Mouse (Mus musculus) hindbrain, embryonic 10.5 days (tissue): Measurements from ENCODE around the gene 1700029P11Rik. TPM values are rescaled to one million over a fixed set of nuclear protein-coding genes. Genes with fewer than 3 reads are reported as not detected.

Experiments
- DNase-seq: peaks from one replicate; pipeline ENCODE4 v3.0.0-alpha.2; 2017; ENCODE audit warnings: low spot score
- H3K27ac ChIP-seq: fragments of 300-500 bp; sonication (generic); 2 replicates; pipeline ENCODE4 v1.5.1; 2016; ENCODE audit warnings: mild to moderate bottlenecking, moderate library complexity
- H3K27me3 ChIP-seq: fragments of 300-500 bp; sonication (generic); 2 replicates; pipeline ENCODE4 v1.6.1; 2016; ENCODE audit warnings: mild to moderate bottlenecking; ENCODE audit not compliant: poor library complexity, insufficient read depth, severe bottlenecking
- H3K36me3 ChIP-seq: fragments of 300-500 bp; sonication (generic); 2 replicates; pipeline ENCODE4 v1.6.1; 2016; ENCODE audit warnings: mild to moderate bottlenecking, moderate library complexity
- H3K4me1 ChIP-seq: fragments of 300-500 bp; sonication (generic); replicated peaks from 2 replicates; pipeline ENCODE4 v1.6.1; 2016; ENCODE audit warnings: mild to moderate bottlenecking
- H3K4me3 ChIP-seq: fragments of 300-500 bp; sonication (generic); 2 replicates; pipeline ENCODE4 v1.5.1; 2016; ENCODE audit warnings: mild to moderate bottlenecking, moderate library complexity
- H3K9me3 ChIP-seq: fragments of 300-500 bp; sonication (generic); 2 replicates; pipeline ENCODE4 v1.6.1; 2016; ENCODE audit warnings: mild to moderate bottlenecking, moderate library complexity
- WGBS: fragments of 180-500 bp; shearing (Covaris S2); methylation state at CpG from one replicate; pipeline ENCODE4 v1.1.7; 2016; 5-methylcytosine and 5-hydroxymethylcytosine counted together
- polyA plus RNA-seq: library from polyadenylated mRNA; unstranded; fragments of >200 nt; fragmentation: Nextera tagmentation; extraction: Ambion mirVana; gene quantifications from 2 replicates; pipeline ENCODE4 v1.2.1, GENCODE M21; 2016

The 1700029P11Rik gene
- polyA plus RNA-seq = not detected in 2 replicates

GRCm38 (mm10) chr15:81980321-81980720, at the start of gene 1700029P11Rik:
Gene 1700029P11Rik (plus strand): TSS chr15:81980540.
- H3K4me3 ChIP-seq = no peak within 1 kb of the TSS
- no peak within 1 kb of the TSS for H3K27ac ChIP-seq
- H3K36me3 ChIP-seq = no peaks in the 10 kb centered on the region
- H3K9me3 ChIP-seq = peaks cover 2% of the 10 kb centered on the region
- WGBS = 95% methylated on average over 23 of the region's 23 CpGs
- H3K27me3 ChIP-seq = no peaks in the 10 kb centered on the region
- peaks cover 7% of the 10 kb centered on the region for H3K4me1 ChIP-seq
- no peak for DNase-seq

- 41% methylated on average over 12 of the region's 12 CpGs for WGBS
- no peak for DNase-seq
- peaks cover 28% of the 10 kb centered on the region for H3K4me1 ChIP-seq
- H3K4me3 ChIP-seq = no peak overlapping the region
- peaks cover 10% of the 10 kb centered on the region for H3K27me3 ChIP-seq
- no peaks in the 10 kb centered on the region for H3K9me3 ChIP-seq
- no peaks in the 10 kb centered on the region for H3K36me3 ChIP-seq
- peak overlapping the region; percentile 5; the same call in 1 of the 2 replicates for H3K27ac ChIP-seq
Observed at GRCm38 (mm10) chr15:81932951-81933470, 47.3 kb upstream of the 1700029P11Rik start.

GRCm38 (mm10) chr15:81933986-81934385, 46.4 kb upstream of the 1700029P11Rik start:
- H3K36me3 ChIP-seq = no peaks in the 10 kb centered on the region
- peaks cover 37% of the 10 kb centered on the region for H3K4me1 ChIP-seq
- no peak overlapping the region for H3K27ac ChIP-seq
- DNase-seq = no peak
- WGBS = 71% methylated on average over 1 of the region's 1 CpGs
- no peaks in the 10 kb centered on the region for H3K9me3 ChIP-seq
- H3K27me3 ChIP-seq = peaks cover 12% of the 10 kb centered on the region
- no peak overlapping the region for H3K4me3 ChIP-seq

DNA sequence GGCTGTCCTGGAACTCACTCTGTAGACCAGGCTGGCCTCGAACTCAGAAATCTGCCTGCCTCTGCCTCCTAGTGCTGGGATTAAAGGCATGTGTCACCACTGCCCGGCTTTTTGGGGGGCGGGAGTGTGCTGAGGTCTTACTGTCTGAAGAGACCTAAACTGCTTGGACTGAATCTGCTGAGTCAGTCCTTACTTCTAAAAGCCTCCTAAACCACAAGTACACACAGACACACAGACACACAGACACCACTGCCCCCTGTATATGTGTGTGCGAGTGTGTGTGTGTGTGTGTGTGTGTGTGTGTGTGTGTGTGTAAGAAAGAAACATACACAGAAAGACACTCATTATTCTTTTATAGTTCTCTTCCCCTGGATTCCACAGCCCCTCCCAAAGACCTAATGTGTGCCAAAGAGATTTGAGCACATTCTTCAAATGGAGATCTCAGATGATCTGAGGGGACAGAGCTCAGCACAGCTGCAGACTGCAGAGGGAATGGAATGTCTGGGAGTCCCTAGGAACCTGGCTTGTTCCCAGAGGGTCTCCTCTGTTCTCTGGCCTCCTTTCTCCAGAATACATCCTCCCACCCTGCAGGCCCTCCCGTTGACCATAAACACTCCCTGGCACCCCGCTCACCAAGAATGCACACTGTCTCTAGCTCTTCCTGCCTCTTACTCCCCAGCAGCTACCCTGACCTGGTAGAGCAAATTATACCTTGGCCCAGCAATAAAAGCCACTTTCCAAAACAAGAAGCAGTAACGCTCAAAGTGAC, 44.3 kb upstream of the 1700029P11Rik start:
- DNase-seq = no peak
- Histone ChIP-seq H3K27me3 (peaks cover 12% of the 10 kb centered on the region), H3K4me1 (peaks cover 40% of the 10 kb centered on the region), H3K4me3 (peak overlapping the region; percentile 55), H3K27ac (peak overlapping the region; percentile 76), H3K9me3 (no peaks in the 10 kb centered on the region), H3K36me3 (no peaks in the 10 kb centered on the region)
- 63% methylated on average over 7 of the region's 7 CpGs for WGBS

- Histone ChIP-seq H3K27ac (peak within 1 kb of the TSS; percentile 76), H3K27me3 (peaks cover 12% of the 10 kb centered on the region), H3K4me3 (peak within 1 kb of the TSS; percentile 55), H3K9me3 (no peaks in the 10 kb centered on the region), H3K4me1 (peaks cover 40% of the 10 kb centered on the region), H3K36me3 (no peaks in the 10 kb centered on the region)
- DNase-seq = peak; percentile 62
- under 1% methylated on average over 12 of the region's 12 CpGs for WGBS
Observed at GRCm38 (mm10) chr15:81936679-81937078, 43.7 kb upstream of the 1700029P11Rik start, which contains the start of gene Csdc2. Gene Csdc2 (plus strand): TSS chr15:81936759.

DNA sequence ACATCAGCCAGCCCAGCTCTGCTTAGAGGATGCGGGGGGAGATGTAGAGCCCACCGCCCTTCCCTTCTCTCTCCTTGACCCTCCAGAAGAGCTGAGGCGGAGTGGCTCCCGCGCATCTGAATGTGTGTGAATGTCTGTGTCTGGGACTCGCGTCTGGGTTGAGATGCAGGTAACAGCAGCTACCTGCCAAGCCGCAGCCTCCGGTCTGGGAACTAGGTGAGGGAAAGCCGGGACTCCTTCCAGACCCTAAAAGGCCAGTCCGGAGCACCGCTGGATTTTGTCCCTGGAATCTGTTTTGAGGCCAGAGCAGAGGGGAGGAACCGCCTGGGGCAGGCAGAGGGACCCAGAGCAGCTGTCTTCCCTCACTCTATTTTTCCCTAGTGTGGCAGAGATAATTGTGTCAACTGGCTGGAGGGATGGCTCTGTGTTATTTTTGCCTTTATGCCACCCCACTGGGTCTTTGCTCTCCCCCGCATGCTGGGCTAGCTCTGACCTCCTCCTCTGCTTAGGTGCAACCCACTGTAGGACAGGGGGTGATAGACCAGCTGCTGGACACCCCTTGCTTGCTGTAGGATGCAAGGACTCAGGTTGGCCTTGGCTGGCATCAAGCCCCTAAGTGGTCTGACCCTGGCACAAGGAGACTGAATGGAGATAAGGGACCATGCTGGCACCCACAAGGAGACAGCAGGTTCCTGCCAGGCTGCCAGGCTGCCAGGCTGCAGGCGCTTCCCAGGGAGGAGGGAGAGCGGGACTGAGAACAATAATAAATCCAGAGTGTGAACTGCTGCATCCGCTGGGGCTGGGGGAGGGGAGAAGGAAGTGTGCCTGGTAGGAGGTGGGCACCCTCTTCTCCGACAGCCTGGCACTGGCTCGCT, 43.0 kb upstream of the 1700029P11Rik start:
- WGBS = 8% methylated on average over 19 of the region's 19 CpGs
- H3K4me1 ChIP-seq = peaks cover 45% of the 10 kb centered on the region
- peak overlapping the region; percentile 55 for H3K4me3 ChIP-seq
- peaks cover 12% of the 10 kb centered on the region for H3K27me3 ChIP-seq
- peak; percentile 34 for DNase-seq
- H3K36me3 ChIP-seq = no peaks in the 10 kb centered on the region
- H3K27ac ChIP-seq = peak overlapping the region; percentile 76
- H3K9me3 ChIP-seq = no peaks in the 10 kb centered on the region

DNA sequence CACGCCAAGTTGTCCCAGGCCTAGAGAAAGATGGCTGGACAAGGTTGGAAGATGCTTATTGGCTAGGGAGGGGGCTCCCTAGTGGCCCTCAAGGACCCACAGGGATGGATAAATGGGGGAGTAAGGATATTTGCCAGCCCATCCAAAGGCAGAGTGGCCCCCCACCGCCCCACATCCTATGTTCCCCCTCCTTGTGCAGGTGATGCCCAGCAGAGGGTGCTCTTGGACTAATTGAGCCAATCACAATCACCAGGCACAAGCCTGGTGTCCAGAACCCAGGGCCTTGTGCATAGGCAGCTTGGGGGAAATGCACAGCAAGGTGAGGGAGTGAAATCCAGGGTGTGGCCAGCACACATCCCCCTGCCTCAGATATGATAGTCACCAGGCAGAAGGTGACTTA, 42.1 kb upstream of the 1700029P11Rik start:
- Histone ChIP-seq H3K27me3 (peaks cover 12% of the 10 kb centered on the region), H3K9me3 (no peaks in the 10 kb centered on the region), H3K4me1 (peaks cover 47% of the 10 kb centered on the region), H3K4me3 (peak overlapping the region; percentile 55), H3K36me3 (no peaks in the 10 kb centered on the region), H3K27ac (peak overlapping the region; percentile 76; the same call in 1 of the 2 replicates)
- DNase-seq = peak; percentile 50
- WGBS = 27% methylated on average over 2 of the region's 2 CpGs

GRCm38 (mm10) chr15:81939157-81939715, 41.1 kb upstream of the 1700029P11Rik start:
- Histone ChIP-seq H3K4me3 (no peak overlapping the region), H3K4me1 (peaks cover 52% of the 10 kb centered on the region), H3K27me3 (peaks cover 12% of the 10 kb centered on the region), H3K27ac (0 out of 2 replicates have a peak overlapping the region, but pooled peaks have one; percentile 57), H3K9me3 (no peaks in the 10 kb centered on the region), H3K36me3 (no peaks in the 10 kb centered on the region)
- 92% methylated on average over 10 of the region's 10 CpGs for WGBS
- no peak for DNase-seq

DNA sequence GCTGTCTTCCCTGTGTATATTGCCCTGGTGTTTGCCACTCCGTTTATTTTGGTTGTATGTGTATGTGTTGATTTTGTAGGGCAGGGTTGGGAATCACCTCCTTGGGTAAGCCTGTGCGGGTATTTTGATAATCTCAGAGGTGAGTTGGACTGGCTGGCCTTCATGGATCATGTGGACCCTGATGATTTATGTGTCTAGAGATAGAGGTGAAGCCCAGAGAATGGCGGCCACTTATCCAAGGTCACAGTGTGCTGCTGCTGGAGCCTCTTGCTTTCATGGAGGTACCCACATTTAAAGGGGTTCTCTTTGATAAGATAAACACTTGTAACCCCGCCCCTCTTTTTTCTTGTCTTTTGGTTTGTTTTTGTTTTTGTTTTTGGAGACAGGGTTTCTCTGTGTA, 40.6 kb upstream of the 1700029P11Rik start:
- Histone ChIP-seq H3K36me3 (no peaks in the 10 kb centered on the region), H3K27me3 (peaks cover 12% of the 10 kb centered on the region), H3K4me3 (no peak overlapping the region), H3K27ac (no peak overlapping the region), H3K9me3 (no peaks in the 10 kb centered on the region), H3K4me1 (peaks cover 52% of the 10 kb centered on the region)
- WGBS = 90% methylated on average over 4 of the region's 4 CpGs
- no peak for DNase-seq

DNA sequence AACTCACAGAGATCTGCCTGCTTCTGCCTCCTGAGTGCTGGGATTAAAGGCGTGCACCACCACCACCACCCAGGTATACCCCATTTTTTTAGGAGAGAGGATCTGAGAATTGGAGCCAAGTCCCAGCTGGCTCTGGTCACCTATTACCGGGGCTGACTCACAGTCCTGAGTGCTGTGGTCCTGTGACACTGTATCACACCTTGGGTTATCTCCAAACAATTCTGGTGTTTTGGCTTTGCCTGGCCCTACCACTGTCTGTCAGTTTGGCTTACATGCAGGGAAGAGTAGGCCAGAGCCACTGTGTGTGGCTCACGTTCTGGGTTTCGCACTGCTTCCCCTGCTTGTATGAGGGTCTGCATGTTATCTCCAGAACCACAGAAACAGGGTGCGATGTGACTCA, 40.1 kb upstream of the 1700029P11Rik start:
- H3K9me3 ChIP-seq = no peaks in the 10 kb centered on the region
- H3K27ac ChIP-seq = no peak overlapping the region
- H3K27me3 ChIP-seq = peaks cover 12% of the 10 kb centered on the region
- peaks cover 52% of the 10 kb centered on the region for H3K4me1 ChIP-seq
- H3K36me3 ChIP-seq = no peaks in the 10 kb centered on the region
- no peak overlapping the region for H3K4me3 ChIP-seq
- WGBS = 91% methylated on average over 5 of the region's 5 CpGs
- DNase-seq = no peak

DNA sequence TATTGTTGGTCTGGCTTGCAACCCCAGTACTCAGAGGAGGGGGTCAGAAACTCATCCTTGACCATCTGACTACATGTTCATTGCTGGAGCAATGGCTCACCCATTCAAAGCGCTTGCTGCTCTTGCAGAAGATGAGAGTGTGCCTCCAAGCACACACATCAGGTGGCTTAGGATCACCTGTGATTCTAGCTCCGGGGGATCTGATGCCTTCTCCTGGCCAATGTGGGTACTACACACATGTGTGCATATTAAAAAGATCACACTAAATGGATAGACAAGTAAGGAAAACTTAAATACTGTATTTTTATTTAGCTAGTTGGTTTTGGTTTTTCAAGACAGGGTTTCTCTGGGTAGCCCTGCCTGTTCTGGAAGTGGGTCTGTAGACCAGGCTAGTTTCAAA, 39.3 kb upstream of the 1700029P11Rik start:
- DNase-seq = no peak
- Histone ChIP-seq H3K4me3 (no peak overlapping the region), H3K9me3 (no peaks in the 10 kb centered on the region), H3K36me3 (no peaks in the 10 kb centered on the region), H3K4me1 (peaks cover 52% of the 10 kb centered on the region), H3K27me3 (peaks cover 12% of the 10 kb centered on the region), H3K27ac (no peak overlapping the region)
- 94% methylated on average over 2 of the region's 2 CpGs for WGBS

DNA sequence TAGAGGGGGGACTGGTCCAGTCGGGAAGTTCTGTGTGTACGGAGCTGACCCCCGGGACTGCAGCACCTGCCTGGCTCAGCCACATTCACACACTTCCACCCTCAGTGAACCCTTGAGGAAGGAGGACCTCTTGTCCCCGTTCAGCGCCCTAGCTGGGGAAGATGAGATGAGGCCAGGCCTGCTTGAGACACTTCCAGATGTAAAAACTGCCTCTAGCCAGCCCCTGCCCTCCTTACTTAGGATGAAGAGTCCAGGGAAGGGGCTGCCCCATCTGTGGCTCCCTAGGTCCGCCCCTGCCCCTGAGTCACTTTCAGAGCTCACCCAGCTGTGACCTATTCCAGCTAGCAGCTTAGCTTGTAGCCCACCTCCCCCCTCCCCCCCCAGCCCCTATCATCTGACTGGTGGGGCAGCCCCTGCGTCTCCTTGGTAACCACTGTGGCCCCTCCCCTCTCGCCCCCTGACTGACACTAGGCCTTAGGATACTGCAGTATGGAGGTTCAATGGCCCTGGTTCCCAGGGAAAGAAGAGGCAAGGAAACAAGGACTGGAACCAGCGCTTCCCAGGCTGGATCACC, 37.1 kb upstream of the 1700029P11Rik start:
- Histone ChIP-seq H3K4me1 (peaks cover 35% of the 10 kb centered on the region), H3K27ac (peak overlapping the region; percentile 84)
- WGBS = 9% methylated on average over 9 of the region's 9 CpGs

More for the DNA sequence above, 37.1 kb upstream of the 1700029P11Rik start:
- peak; percentile 89 for DNase-seq
- H3K9me3 ChIP-seq = no peaks in the 10 kb centered on the region
- peak overlapping the region; percentile 20 for H3K4me3 ChIP-seq
- 0 out of 2 replicates have a peak, but pooled peaks cover 5% of the 10 kb centered on the region for H3K36me3 ChIP-seq
- H3K27me3 ChIP-seq = 0 out of 2 replicates have a peak, but pooled peaks cover under 1% of the 10 kb centered on the region
